In genomic region chr15:97224003-97224402, GRCm38 (mm10) we compare ENCODE assay signal across 23 mouse cellular contexts. TPM values are rescaled to one million over a fixed set of nuclear protein-coding genes. Genes with fewer than 3 reads are reported as not detected.
DNase-seq lines count a peak whose midpoint lies in the region; ATAC-seq and TF ChIP-seq lines count a peak whose summit lies in the region.
"Had no signal": no experiment of that assay in that cellular context is flagged by ENCODE, and none has a peak within 500 bp of the region (broad histone marks: within the 10 kb centered on the region; RNA-seq: fewer than 3 reads in every experiment).

No protein-coding gene starts in this region.

- 62% methylated on average over 8 of the region's 8 CpGs for WGBS in embryonic facial prominence, embryonic 13.5 days
- WGBS in embryonic facial prominence, embryonic 10.5 days: 71% methylated on average over 8 of the region's 8 CpGs
- WGBS in kidney, embryonic 15.5 days: 20% methylated on average over 8 of the region's 8 CpGs
- WGBS in kidney, postnatal 0 days: 18% methylated on average over 8 of the region's 8 CpGs

- no peak overlapping the region for H3K4me2 ChIP-seq in embryonic facial prominence, embryonic 13.5 days
- H3K4me2 ChIP-seq in kidney, embryonic 15.5 days: peak overlapping the region; percentile 32
- H3K4me2 ChIP-seq in kidney, postnatal 0 days (ENCODE audit: low read length): peak overlapping the region; percentile 14
- H3K4me2 ChIP-seq: embryonic facial prominence, embryonic 12.5 days; embryonic facial prominence, embryonic 15.5 days; forebrain, embryonic 12.5 days had no signal

- no peak overlapping the region for H3K9ac ChIP-seq in embryonic facial prominence, embryonic 13.5 days
- no peak overlapping the region for H3K9ac ChIP-seq in kidney, embryonic 15.5 days
- no peak overlapping the region for H3K9ac ChIP-seq in kidney, postnatal 0 days (ENCODE audit: low read depth, low read length)
- H3K9ac ChIP-seq: embryonic facial prominence, embryonic 12.5 days; embryonic facial prominence, embryonic 15.5 days; forebrain, embryonic 12.5 days had no signal

- H3K4me3 ChIP-seq in embryonic facial prominence, embryonic 13.5 days: no peak overlapping the region
- no peak overlapping the region for H3K4me3 ChIP-seq in embryonic facial prominence, embryonic 10.5 days
- no peak overlapping the region for H3K4me3 ChIP-seq in kidney, embryonic 15.5 days (replicated peaks)
- no peak overlapping the region for H3K4me3 ChIP-seq in kidney, postnatal 0 days (replicated peaks; ENCODE audit: low read depth, low read length)
- H3K4me3 ChIP-seq: embryonic facial prominence, embryonic 12.5 days; embryonic facial prominence, embryonic 15.5 days; erythroblast, embryonic 14.5 days; forebrain, embryonic 10.5 days; forebrain, embryonic 12.5 days had no signal

- no peaks in the 10 kb centered on the region for H3K4me1 ChIP-seq in embryonic facial prominence, embryonic 13.5 days
- no peaks in the 10 kb centered on the region for H3K4me1 ChIP-seq in embryonic facial prominence, embryonic 10.5 days
- peaks cover 19% of the 10 kb centered on the region for H3K4me1 ChIP-seq in kidney, embryonic 15.5 days
- H3K4me1 ChIP-seq in kidney, postnatal 0 days (replicated peaks; ENCODE audit: insufficient read depth, low read length): no peaks in the 10 kb centered on the region
- H3K4me1 ChIP-seq: embryonic facial prominence, embryonic 15.5 days; forebrain, embryonic 10.5 days; forebrain, embryonic 12.5 days had no signal

- ATAC-seq in embryonic facial prominence, embryonic 13.5 days (ENCODE audit: insufficient number of reproducible peaks, insufficient read depth, low FRiP score, low TSS enrichment, low read depth): no peak
- peak; percentile 54 for ATAC-seq in kidney, embryonic 15.5 days (replicated peaks; ENCODE audit: low FRiP score)
- no peak; the same call in 1 of the 2 replicates for ATAC-seq in kidney, postnatal 0 days (replicated peaks; ENCODE audit: low FRiP score, low read depth)
- ATAC-seq: forebrain, embryonic 14.5 days; forebrain, embryonic 16.5 days had no signal

- TF ChIP-seq CTCF in kidney, postnatal 0 days (IDR thresholded peaks at IDR 0.05; ENCODE audit: low read depth): no peak

- H3K27ac ChIP-seq in embryonic facial prominence, embryonic 13.5 days: 0 out of 2 replicates have a peak overlapping the region, but pooled peaks have one; percentile 4
- H3K27ac ChIP-seq in embryonic facial prominence, embryonic 10.5 days (replicated peaks): no peak overlapping the region
- H3K27ac ChIP-seq in kidney, embryonic 15.5 days: peak overlapping the region; percentile 66
- 0 out of 2 replicates have a peak overlapping the region, but pooled peaks have one; percentile 5 for H3K27ac ChIP-seq in kidney, postnatal 0 days
- H3K27ac ChIP-seq: embryonic facial prominence, embryonic 12.5 days; embryonic facial prominence, embryonic 15.5 days; forebrain, embryonic 10.5 days; forebrain, embryonic 12.5 days had no signal

- no peak for DNase-seq in embryonic facial prominence, embryonic 10.5 days (ENCODE audit: low spot score)
- DNase-seq in kidney, adult 18-20 months: no peak
- DNase-seq in kidney, postnatal 0 days (ENCODE audit: low spot score): peak; percentile 63
- no peak for DNase-seq in kidney, adult 11 months
- DNase-seq in neural tube, embryonic 10.5 days (ENCODE audit: extremely low spot score, low spot score): no peak
- DNase-seq: adrenal gland, adult 2 months; adrenal gland, postnatal 10 days; adrenal gland, postnatal 25 days; cerebellum, adult 11 months; cerebellum, adult 18-20 months; cerebellum, adult 8-10 months; cerebellum, adult 9-11 months; cerebellum, postnatal 14 days; cerebellum, postnatal 36 days had no signal

- H3K36me3 ChIP-seq in embryonic facial prominence, embryonic 13.5 days: no peaks in the 10 kb centered on the region
- no peaks in the 10 kb centered on the region for H3K36me3 ChIP-seq in embryonic facial prominence, embryonic 10.5 days (replicated peaks)
- no peaks in the 10 kb centered on the region for H3K36me3 ChIP-seq in kidney, embryonic 15.5 days
- H3K36me3 ChIP-seq in kidney, postnatal 0 days (ENCODE audit: insufficient read depth, low read length): no peaks in the 10 kb centered on the region
- H3K36me3 ChIP-seq: embryonic facial prominence, embryonic 12.5 days; embryonic facial prominence, embryonic 15.5 days; forebrain, embryonic 10.5 days; forebrain, embryonic 12.5 days had no signal

- H3K27me3 ChIP-seq in embryonic facial prominence, embryonic 13.5 days: no peaks in the 10 kb centered on the region
- no peaks in the 10 kb centered on the region for H3K27me3 ChIP-seq in embryonic facial prominence, embryonic 10.5 days (replicated peaks; ENCODE audit: low read depth, poor library complexity, severe bottlenecking)
- no peaks in the 10 kb centered on the region for H3K27me3 ChIP-seq in kidney, embryonic 15.5 days
- H3K27me3 ChIP-seq in kidney, postnatal 0 days (ENCODE audit: insufficient read depth, low read length): no peaks in the 10 kb centered on the region
- H3K27me3 ChIP-seq: embryonic facial prominence, embryonic 12.5 days; embryonic facial prominence, embryonic 15.5 days; forebrain, embryonic 12.5 days had no signal

- H3K9me3 ChIP-seq in embryonic facial prominence, embryonic 13.5 days: peaks cover 3% of the 10 kb centered on the region; the same call in 1 of the 2 replicates
- peaks cover 3% of the 10 kb centered on the region; the same call in 1 of the 2 replicates for H3K9me3 ChIP-seq in embryonic facial prominence, embryonic 10.5 days
- H3K9me3 ChIP-seq in kidney, embryonic 15.5 days (replicated peaks): no peaks in the 10 kb centered on the region
- no peaks in the 10 kb centered on the region for H3K9me3 ChIP-seq in kidney, postnatal 0 days (replicated peaks; ENCODE audit: low read length)
- H3K9me3 ChIP-seq: embryonic facial prominence, embryonic 15.5 days had no signal

RNA-seq across cellular contexts. Expression of gene Pced1b, which starts 22.9 kb away (rescaled TPM):
- 3.3 and 3.4 TPM in 2 replicates for polyA plus RNA-seq in embryonic facial prominence, embryonic 13.5 days (2015; fragmentation: Nextera tagmentation; extraction: Ambion mirVana)
- 2.3 and 4.3 TPM in 2 replicates for polyA plus RNA-seq in embryonic facial prominence, embryonic 10.5 days (2016; fragmentation: Nextera tagmentation; extraction: Ambion mirVana)
- polyA plus RNA-seq in kidney, embryonic 15.5 days (2015; fragmentation: Nextera tagmentation; extraction: Ambion mirVana): 5.5 and 5.8 TPM in 2 replicates
- 6.6 and 8.0 TPM in 2 replicates for polyA plus RNA-seq in kidney, postnatal 0 days (2015; fragmentation: Nextera tagmentation; extraction: Ambion mirVana)

RNA-seq across cellular contexts. Expression of gene Amigo2, which starts 23.1 kb away (rescaled TPM):
- polyA plus RNA-seq in embryonic facial prominence, embryonic 13.5 days (2015; fragmentation: Nextera tagmentation; extraction: Ambion mirVana): 6.6 and 6.9 TPM in 2 replicates
- polyA plus RNA-seq in embryonic facial prominence, embryonic 10.5 days (2016; fragmentation: Nextera tagmentation; extraction: Ambion mirVana): 3.3 and 3.9 TPM in 2 replicates
- polyA plus RNA-seq in kidney, embryonic 15.5 days (2015; fragmentation: Nextera tagmentation; extraction: Ambion mirVana): 11.9 TPM in 2 replicates
- 11.8 and 12.2 TPM in 2 replicates for polyA plus RNA-seq in kidney, postnatal 0 days (2015; fragmentation: Nextera tagmentation; extraction: Ambion mirVana)
- polyA plus RNA-seq: erythroblast, embryonic 14.5 days had no signal
